Mouse (Mus musculus): ENCODE data around the gene Kazald1. TPM values are rescaled to one million over a fixed set of nuclear protein-coding genes. Genes with fewer than 3 reads are reported as not detected.

Gene Kazald1
- total RNA-seq, 2 experiments from 2014 or later: 0.25 to 0.83 TPM

Other genes with a start within 250 kb of the Kazald1 start
- gene Slf2, start 144.1 kb upstream of the Kazald1 start, total RNA-seq (2015): 28.4 and 34.7 TPM in 2 replicates
- gene Slf2, start 144.1 kb upstream of the Kazald1 start, total RNA-seq (2017): 35.4 and 42.4 TPM in 2 replicates
- gene Sema4g, start 86.1 kb upstream of the Kazald1 start, total RNA-seq (2015): 0.15 and 0.30 TPM in 2 replicates
- 0.03 TPM in 1 of 2 replicates, not detected in the other for gene Sema4g, start 86.1 kb upstream of the Kazald1 start, total RNA-seq (2017)
- gene Twnk, start 69.6 kb upstream of the Kazald1 start, total RNA-seq (2015): 16.5 and 18.6 TPM in 2 replicates
- gene Twnk, start 69.6 kb upstream of the Kazald1 start, total RNA-seq (2017): 18.4 and 22.4 TPM in 2 replicates
- 44.3 and 44.8 TPM in 2 replicates for gene Mrpl43, start 68.8 kb upstream of the Kazald1 start, total RNA-seq (2015)
- 25.2 and 30.3 TPM in 2 replicates for gene Mrpl43, start 68.8 kb upstream of the Kazald1 start, total RNA-seq (2017)
- gene Lzts2, start 60.8 kb upstream of the Kazald1 start, total RNA-seq (2015): 4.8 and 5.1 TPM in 2 replicates
- 7.7 and 8.6 TPM in 2 replicates for gene Lzts2, start 60.8 kb upstream of the Kazald1 start, total RNA-seq (2017)
- 0.05 TPM in 1 of 2 replicates, not detected in the other for gene Pdzd7, start 29.5 kb upstream of the Kazald1 start, total RNA-seq (2015)
- not detected in 2 replicates for gene Pdzd7, start 29.5 kb upstream of the Kazald1 start, total RNA-seq (2017)
- 17.5 and 23.8 TPM in 2 replicates for gene Sfxn3, start 27.7 kb upstream of the Kazald1 start, total RNA-seq (2015)
- gene Sfxn3, start 27.7 kb upstream of the Kazald1 start, total RNA-seq (2017): 2.4 and 3.1 TPM in 2 replicates
- gene Tlx1, start 75.4 kb downstream of the Kazald1 start, total RNA-seq (2015): not detected in 2 replicates
- not detected in 2 replicates for gene Tlx1, start 75.4 kb downstream of the Kazald1 start, total RNA-seq (2017)
- not detected in 2 replicates for gene Lbx1, start 160.6 kb downstream of the Kazald1 start, total RNA-seq (2015)
- not detected in 2 replicates for gene Lbx1, start 160.6 kb downstream of the Kazald1 start, total RNA-seq (2017)